Mouse (Mus musculus) forebrain, postnatal 0 days (tissue): Measurements from ENCODE around the gene Znhit2. TPM values are rescaled to one million over a fixed set of nuclear protein-coding genes. Genes with fewer than 3 reads are reported as not detected.

ENCODE experiments used
- ATAC-seq: fragments of 200-750 bp; cut with Nextera tagmentation; 2 replicates; pipeline ENCODE4 v1.8.0; 2017; ENCODE audit warnings: mild to moderate bottlenecking, moderate library complexity
- DNase-seq: peaks from one replicate; pipeline ENCODE4 v3.0.0-alpha.2; 2015
- H3K27ac ChIP-seq: fragments of 300-500 bp; sonication (generic); 2 replicates; pipeline ENCODE4 v1.5.1; 2014; ENCODE audit warnings: low read depth, mild to moderate bottlenecking, antibody characterized with exemption, low read length, moderate library complexity, mixed read lengths
- H3K27me3 ChIP-seq: fragments of 300-500 bp; sonication (generic); 2 replicates; pipeline ENCODE4 v1.6.1; 2014; ENCODE audit warnings: mild to moderate bottlenecking, low read length, mixed read lengths; ENCODE audit not compliant: insufficient read depth
- H3K36me3 ChIP-seq: fragments of 300-500 bp; sonication (generic); 2 replicates; pipeline ENCODE4 v1.6.1; 2014; ENCODE audit warnings: mild to moderate bottlenecking, moderate library complexity; ENCODE audit not compliant: insufficient read depth
- H3K4me1 ChIP-seq: fragments of 300-500 bp; sonication (generic); 2 replicates; pipeline ENCODE4 v1.6.1; 2014; ENCODE audit warnings: antibody characterized with exemption; ENCODE audit not compliant: insufficient read depth
- H3K4me2 ChIP-seq: fragments of 300-500 bp; sonication (generic); 2 replicates; pipeline ENCODE4 v1.6.1; 2014; ENCODE audit warnings: low read depth, mild to moderate bottlenecking, moderate library complexity
- H3K4me3 ChIP-seq: fragments of 300-500 bp; sonication (generic); 2 replicates; pipeline ENCODE4 v1.5.1; 2014; ENCODE audit warnings: low read depth, low read length, mixed read lengths
- H3K9ac ChIP-seq: fragments of 300-500 bp; sonication (generic); 2 replicates; pipeline ENCODE4 v1.6.1; 2014; ENCODE audit warnings: mild to moderate bottlenecking
- H3K9me3 ChIP-seq: fragments of 300-500 bp; sonication (generic); 2 replicates; pipeline ENCODE4 v1.6.1; 2016; ENCODE audit warnings: low read length
- CTCF ChIP-seq: sonication (generic); IDR thresholded peaks from 2 replicates; pipeline ENCODE4 v1.5.1; 2016; ENCODE audit warnings: antibody characterized with exemption, control low read depth, low read depth
- WGBS: fragments of 180-500 bp; shearing (Covaris S2); extraction: QIAGEN DNeasy Blood & Tissue Kit; methylation state at CpG from one replicate; pipeline ENCODE4 v1.1.7; 2014; 5-methylcytosine and 5-hydroxymethylcytosine counted together
- polyA plus RNA-seq: library from polyadenylated mRNA; unstranded; fragments of >200 nt; fragmentation: Nextera tagmentation; extraction: Ambion mirVana; gene quantifications from 2 replicates; pipeline ENCODE4 v1.2.1, GENCODE M21; 2015
- total RNA-seq: library from RNA; depleted of rRNA; stranded (reverse); fragments of >200 nt; gene quantifications from 2 replicates; pipeline ENCODE4 v1.2.3, GENCODE M21; 2014

The Znhit2 gene
- total and polyA plus RNA-seq, 2 experiments from 2014 or later: 46.1 to 50.8 TPM

DNA sequence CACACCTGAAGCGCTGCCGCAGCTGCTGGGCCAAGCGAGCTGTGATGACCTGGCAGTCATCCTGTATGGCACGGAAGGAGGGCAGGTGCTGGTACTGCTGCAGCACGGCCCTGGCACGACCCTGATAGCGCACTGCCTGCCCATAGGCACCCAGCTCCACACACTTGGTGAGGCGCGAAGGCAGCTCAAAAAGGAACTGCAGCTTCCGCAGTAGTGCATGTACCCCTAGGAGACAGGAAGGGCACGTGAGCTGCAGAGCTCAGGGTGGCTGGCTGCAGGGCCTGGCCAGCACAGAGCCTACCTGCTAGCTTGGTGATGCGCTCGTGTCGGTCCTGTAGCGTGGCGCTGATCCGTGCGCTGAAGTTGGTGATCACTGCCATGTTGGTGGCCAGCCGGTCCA is 10.3 kb downstream of the Znhit2 start:
- no peak for ATAC-seq
- H3K9me3 ChIP-seq: no peaks in the 10 kb centered on the region
- H3K4me3 ChIP-seq: no peak overlapping the region

DNA sequence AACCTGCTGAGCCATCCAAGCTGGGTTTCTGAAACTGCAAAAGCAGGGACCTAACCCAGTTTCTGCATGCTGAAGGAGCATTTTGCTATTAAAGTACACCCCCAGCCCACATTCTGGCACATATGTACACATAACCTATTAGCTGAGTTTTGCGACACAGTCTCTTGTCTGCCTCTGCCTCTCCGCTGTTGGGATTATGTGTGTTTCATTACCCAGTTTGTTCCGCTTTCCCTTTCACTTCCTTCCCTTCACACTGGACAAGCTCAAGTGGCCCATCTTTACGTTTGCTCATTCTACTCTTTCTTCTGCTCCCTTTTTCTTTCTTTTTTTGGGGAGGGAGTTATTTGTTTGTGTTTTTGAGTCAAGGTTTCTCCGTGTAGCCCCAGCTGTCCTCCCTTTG is 12.9 kb downstream of the Znhit2 start:
- TF ChIP-seq CTCF: no peak
- H3K4me1 ChIP-seq: peaks cover 7% of the 10 kb centered on the region; the same call in 1 of the 2 replicates
- no peaks in the 10 kb centered on the region for H3K9me3 ChIP-seq
- peaks cover 39% of the 10 kb centered on the region for H3K36me3 ChIP-seq
- ATAC-seq (no peak), DNase-seq (no peak)
- H3K9ac ChIP-seq: no peak overlapping the region
- no peak overlapping the region for H3K27ac ChIP-seq
- H3K27me3 ChIP-seq: no peaks in the 10 kb centered on the region
- no peak overlapping the region for H3K4me2 ChIP-seq
- H3K4me3 ChIP-seq: no peak overlapping the region
- 92% methylated on average over 5 of the region's 5 CpGs for WGBS

More for the DNA sequence above, 10.3 kb downstream of the Znhit2 start:
- Histone ChIP-seq H3K27me3 (no peaks in the 10 kb centered on the region), H3K4me2 (no peak overlapping the region), H3K4me1 (peaks cover 13% of the 10 kb centered on the region; the same call in 1 of the 2 replicates), H3K27ac (no peak overlapping the region), H3K9ac (no peak overlapping the region), H3K36me3 (peaks cover 41% of the 10 kb centered on the region)
- DNase-seq: no peak
- no peak for TF ChIP-seq CTCF
- 95% methylated on average over 19 of the region's 19 CpGs for WGBS

DNA sequence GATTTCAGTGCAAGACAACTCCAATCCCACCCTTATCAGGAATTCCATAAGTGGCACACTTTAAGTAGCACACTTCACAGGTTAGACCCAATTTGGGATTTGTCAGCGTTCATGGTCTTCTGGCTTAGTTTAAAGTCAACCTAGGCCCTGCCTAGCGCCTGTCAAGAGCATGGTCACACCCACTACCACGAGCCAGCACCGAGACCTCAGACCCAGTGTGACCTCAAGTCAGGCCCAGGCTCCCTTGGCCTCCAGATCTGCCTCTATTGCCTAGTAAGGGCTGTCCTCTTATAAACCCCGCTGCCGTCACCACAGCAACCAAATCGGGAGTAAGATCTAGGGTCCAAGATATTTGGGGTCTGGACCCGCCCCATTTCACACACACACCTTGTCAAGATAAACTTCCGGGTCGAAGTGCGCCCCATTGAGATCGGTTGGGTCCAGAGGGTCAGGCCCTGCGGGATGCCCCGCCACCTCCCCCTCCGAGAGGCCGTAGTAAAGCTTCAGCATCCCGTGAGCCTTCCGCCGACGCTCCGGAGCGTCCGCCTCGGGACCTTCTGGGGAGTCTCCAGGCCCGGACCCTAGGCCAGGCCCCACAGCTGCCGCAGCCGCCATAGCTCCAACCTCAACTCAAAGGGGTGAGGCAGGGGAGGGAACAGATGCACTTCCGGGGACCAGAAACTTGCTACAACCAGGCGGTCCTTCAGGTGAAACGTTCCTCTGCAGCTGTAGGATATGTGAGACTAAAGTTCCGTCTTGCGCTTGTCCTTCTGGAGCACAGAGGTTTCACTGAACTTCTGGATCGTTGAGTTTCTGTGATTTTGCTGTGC is 15.8 kb downstream of the Znhit2 start, which contains the start of gene Vps51:
Gene Vps51 (minus strand): TSS at position 668 of the 830 bp plus-strand sequence.
- peak within 1 kb of the TSS; percentile 80 for H3K27ac ChIP-seq
- peak; percentile 96 for ATAC-seq
- WGBS: under 1% methylated on average over 33 of the region's 33 CpGs

DNA sequence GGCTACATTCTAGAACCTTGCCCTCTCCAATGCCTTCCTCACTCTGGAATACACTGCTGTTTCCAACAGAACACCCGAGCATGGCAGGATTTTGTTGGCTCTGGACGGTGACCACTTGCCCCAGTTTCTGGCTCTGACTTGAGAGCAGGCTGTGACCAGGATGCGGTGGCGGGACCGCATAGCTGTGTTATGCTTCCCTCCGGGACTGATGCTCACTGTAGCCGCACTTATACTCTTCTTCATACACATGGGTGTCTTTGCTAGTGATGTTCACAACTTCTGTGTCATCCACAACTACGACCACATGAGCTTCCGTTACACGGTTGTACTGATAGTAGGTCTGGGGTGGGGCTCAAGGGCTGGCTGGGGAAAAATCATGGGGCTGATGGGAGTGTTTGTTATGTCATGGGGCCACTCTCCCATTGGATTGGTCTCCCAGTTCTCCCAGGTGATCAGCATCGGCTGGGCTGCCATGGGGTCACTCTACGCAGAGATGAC is 19.0 kb downstream of the Znhit2 start, which contains the start of gene Tmem262:
Gene Tmem262 (plus strand): TSS at position 51 of the 498 bp plus-strand sequence.
- WGBS: 92% methylated on average over 12 of the region's 12 CpGs
- H3K4me3 ChIP-seq: no peak within 1 kb of the TSS
- no peaks in the 10 kb centered on the region for H3K27me3 ChIP-seq
- peaks cover 15% of the 10 kb centered on the region; the same call in 1 of the 2 replicates for H3K4me1 ChIP-seq
- H3K9ac ChIP-seq: no peak within 1 kb of the TSS
- no peak for TF ChIP-seq CTCF
- no peak for DNase-seq
- no peaks in the 10 kb centered on the region for H3K9me3 ChIP-seq
- no peak within 1 kb of the TSS for H3K27ac ChIP-seq
- peaks cover 41% of the 10 kb centered on the region for H3K36me3 ChIP-seq
- ATAC-seq: no peak
- no peak within 1 kb of the TSS for H3K4me2 ChIP-seq

More for the DNA sequence above, 15.8 kb downstream of the Znhit2 start, which contains the start of gene Vps51:
- no peak for TF ChIP-seq CTCF
- Histone ChIP-seq H3K4me2 (peak within 1 kb of the TSS; percentile 75), H3K4me3 (peak within 1 kb of the TSS; percentile 60), H3K9me3 (no peaks in the 10 kb centered on the region), H3K27me3 (no peaks in the 10 kb centered on the region), H3K4me1 (peaks cover 7% of the 10 kb centered on the region; the same call in 1 of the 2 replicates), H3K9ac (peak within 1 kb of the TSS; percentile 68), H3K36me3 (peaks cover 34% of the 10 kb centered on the region)
- DNase-seq: peak; percentile 93

DNA sequence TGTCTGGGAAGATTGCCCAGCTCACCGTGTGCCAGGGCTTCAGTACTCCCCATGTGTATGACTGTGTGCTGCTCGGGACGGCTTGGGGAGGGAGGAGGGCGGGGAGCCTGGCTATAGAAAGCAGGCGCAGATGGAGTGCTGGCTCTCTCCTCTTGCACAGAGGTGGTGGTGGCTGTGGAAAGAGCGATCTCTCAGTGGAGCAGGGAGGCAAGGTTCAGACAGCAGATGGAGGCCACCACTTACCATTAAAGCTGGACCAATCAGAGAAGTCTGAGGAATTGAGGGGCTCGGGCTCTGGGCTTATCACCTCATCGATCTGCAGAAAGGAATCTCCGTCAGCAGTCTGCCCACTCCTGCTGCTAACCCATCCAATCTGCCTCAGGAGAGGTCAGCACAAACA is 21.2 kb downstream of the Znhit2 start, which contains the start of gene Gm28374:
Gene Gm28374 (minus strand): TSS at position 101 of the 400 bp plus-strand sequence.
- 83% methylated on average over 9 of the region's 9 CpGs for WGBS
- Histone ChIP-seq H3K9me3 (no peaks in the 10 kb centered on the region), H3K4me3 (no peak within 1 kb of the TSS), H3K4me2 (no peak within 1 kb of the TSS), H3K36me3 (peaks cover 37% of the 10 kb centered on the region), H3K27ac (no peak within 1 kb of the TSS), H3K27me3 (no peaks in the 10 kb centered on the region), H3K9ac (no peak within 1 kb of the TSS), H3K4me1 (peaks cover 8% of the 10 kb centered on the region; the same call in 1 of the 2 replicates)
- ATAC-seq (no peak), DNase-seq (no peak)
- no peak for TF ChIP-seq CTCF

DNA sequence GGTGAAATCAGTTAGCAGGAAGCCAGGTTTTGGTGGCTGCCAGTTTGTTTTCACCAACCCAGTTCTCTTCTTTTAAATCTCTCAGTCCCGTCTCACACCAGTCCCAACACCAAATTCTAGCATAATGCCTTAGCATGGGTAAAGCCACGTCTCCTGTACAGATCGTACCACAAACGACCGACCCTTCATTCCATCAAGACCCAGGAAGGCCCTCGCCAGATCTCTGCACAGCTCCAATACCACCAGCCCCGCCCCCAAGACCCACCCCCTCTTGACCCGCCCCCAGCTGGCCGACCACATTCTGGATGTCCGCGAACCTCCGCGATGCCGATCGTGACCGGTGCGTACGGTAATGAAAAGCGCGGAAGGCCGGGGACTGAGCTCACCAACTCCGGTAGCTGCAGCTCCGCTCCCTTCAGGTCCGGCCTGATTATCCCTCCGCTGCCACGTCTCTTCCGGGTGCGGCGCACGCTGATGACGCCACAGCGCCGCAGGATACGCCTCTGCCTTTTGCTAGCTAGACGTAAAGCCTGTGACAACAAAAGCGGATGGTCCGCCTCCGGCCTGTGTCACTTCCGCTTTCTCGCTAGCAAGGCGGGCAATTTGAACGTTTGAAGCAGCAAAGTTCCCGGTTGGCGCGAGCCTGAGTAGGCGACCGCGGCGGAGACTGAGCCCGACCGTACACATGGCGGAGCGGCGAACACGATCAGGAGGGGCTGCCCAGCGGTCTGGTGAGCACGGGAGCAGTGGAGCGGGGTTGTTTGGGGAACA is 23.7 kb downstream of the Znhit2 start, which contains the start of the genes Zfpl1 and Cdca5:
Gene Zfpl1 (minus strand): TSS at position 479 of the 771 bp plus-strand sequence.
Gene Cdca5 (plus strand): TSS at position 506 of the 771 bp plus-strand sequence.
- Histone ChIP-seq H3K27ac (peak within 1 kb of the TSS; percentile 67), H3K9me3 (no peaks in the 10 kb centered on the region), H3K36me3 (peaks cover 36% of the 10 kb centered on the region), H3K4me2 (peak within 1 kb of the TSS; percentile 90), H3K4me1 (peaks cover 8% of the 10 kb centered on the region; the same call in 1 of the 2 replicates), H3K9ac (peak within 1 kb of the TSS; percentile 69), H3K4me3 (peak within 1 kb of the TSS; percentile 81), H3K27me3 (no peaks in the 10 kb centered on the region)
- no peak for TF ChIP-seq CTCF
- DNase-seq (peak; percentile 99), ATAC-seq (peak; percentile 96)
- WGBS: 1% methylated on average over 58 of the region's 58 CpGs
